Mouse (Mus musculus): Measurements from ENCODE around the gene Olfr839-ps1. TPM values are rescaled to one million over a fixed set of nuclear protein-coding genes. Genes with fewer than 3 reads are reported as not detected.

Gene Olfr839-ps1
- polyA plus RNA-seq (2015; fragmentation: Nextera tagmentation; extraction: Ambion mirVana): not detected in 2 replicates

DNA sequence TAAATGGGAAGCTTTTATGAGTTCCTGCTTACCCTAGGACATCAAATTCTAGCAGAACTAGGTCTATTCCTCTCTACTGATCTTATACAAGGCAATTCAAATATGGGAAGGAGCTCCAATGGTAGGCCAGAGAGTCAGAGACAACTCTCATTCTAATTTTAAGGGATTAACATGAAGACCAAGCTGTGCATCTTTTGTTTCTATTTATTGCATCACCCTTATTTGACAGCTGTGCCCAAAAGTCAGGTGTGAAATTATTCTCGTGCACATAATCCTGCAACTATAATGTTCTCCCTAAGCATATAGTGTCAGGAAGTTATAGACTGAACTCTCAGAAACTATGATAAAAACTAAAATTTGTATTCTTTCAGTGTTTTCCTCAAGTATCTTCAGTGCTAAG lies at the start of gene Olfr839-ps1:
Gene Olfr839-ps1 (minus strand): TSS at position 101 of the 400 bp plus-strand sequence.
- no peaks in the 10 kb centered on the region for H3K27me3 ChIP-seq (ENCODE audit: control insufficient read depth, insufficient read depth, low read length)
- H3K27ac ChIP-seq (replicated peaks): no peak within 1 kb of the TSS
- H3K4me2 ChIP-seq (replicated peaks; ENCODE audit: low read depth): no peak within 1 kb of the TSS
- TF ChIP-seq CTCF (IDR thresholded peaks at IDR 0.05; ENCODE audit: low read depth) (no peak), EP300 (optimal IDR thresholded peaks at IDR 0.05) (no peak)
- H3K4me1 ChIP-seq (replicated peaks; ENCODE audit: control insufficient read depth, insufficient read depth): no peaks in the 10 kb centered on the region
- DNase-seq (ENCODE audit: low spot score) (no peak), ATAC-seq (ENCODE audit: low FRiP score, low TSS enrichment) (no peak)
- H3K36me3 ChIP-seq (ENCODE audit: control insufficient read depth, insufficient read depth, low read length): no peaks in the 10 kb centered on the region
- H3K9me3 ChIP-seq (ENCODE audit: control insufficient read depth, low read length): no peaks in the 10 kb centered on the region
- no peak within 1 kb of the TSS for H3K9ac ChIP-seq (ENCODE audit: low read length)
- 81% methylated on average over 1 of the region's 1 CpGs for WGBS
- H3K4me3 ChIP-seq (ENCODE audit: low read depth, low read length): no peak within 1 kb of the TSS

DNA sequence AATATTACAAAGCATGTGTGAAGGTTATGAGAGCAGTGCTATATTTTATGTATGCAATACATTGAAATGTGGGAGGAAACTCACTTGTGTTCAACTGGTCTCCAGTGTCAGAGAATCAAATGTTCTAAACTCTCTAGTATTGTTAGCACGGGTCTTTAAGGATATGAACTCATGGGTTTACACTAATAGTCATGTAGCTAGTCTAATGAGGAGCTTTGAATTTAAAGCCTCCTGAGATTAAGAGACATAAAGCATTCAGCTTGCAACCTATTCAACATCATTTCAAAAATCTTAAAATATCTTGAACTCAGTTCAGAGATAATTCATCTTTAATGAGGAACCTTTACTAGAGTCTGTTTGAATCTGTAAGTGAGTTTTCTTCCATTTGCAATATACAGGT lies 41.1 kb downstream of the Olfr839-ps1 start, which contains the start of gene Olfr837:
Gene Olfr837 (plus strand): TSS at position 301 of the 400 bp plus-strand sequence.
- H3K4me1 ChIP-seq (replicated peaks; ENCODE audit: control insufficient read depth, insufficient read depth): no peaks in the 10 kb centered on the region
- H3K9ac ChIP-seq (ENCODE audit: low read length): no peak within 1 kb of the TSS
- H3K9me3 ChIP-seq (ENCODE audit: control insufficient read depth, low read length): no peaks in the 10 kb centered on the region
- DNase-seq (ENCODE audit: low spot score): no peak
- no peak within 1 kb of the TSS for H3K4me3 ChIP-seq (ENCODE audit: low read depth, low read length)
- H3K27me3 ChIP-seq (ENCODE audit: control insufficient read depth, insufficient read depth, low read length): no peaks in the 10 kb centered on the region
- TF ChIP-seq CTCF (IDR thresholded peaks at IDR 0.05; ENCODE audit: low read depth) (no peak), EP300 (optimal IDR thresholded peaks at IDR 0.05) (no peak)
- no peaks in the 10 kb centered on the region for H3K36me3 ChIP-seq (ENCODE audit: control insufficient read depth, insufficient read depth, low read length)
- ATAC-seq (ENCODE audit: low FRiP score, low TSS enrichment): no peak
- H3K27ac ChIP-seq (replicated peaks): no peak within 1 kb of the TSS
- H3K4me2 ChIP-seq (replicated peaks; ENCODE audit: low read depth): no peak within 1 kb of the TSS
- 73% methylated on average over 1 of the region's 1 CpGs for WGBS

DNA sequence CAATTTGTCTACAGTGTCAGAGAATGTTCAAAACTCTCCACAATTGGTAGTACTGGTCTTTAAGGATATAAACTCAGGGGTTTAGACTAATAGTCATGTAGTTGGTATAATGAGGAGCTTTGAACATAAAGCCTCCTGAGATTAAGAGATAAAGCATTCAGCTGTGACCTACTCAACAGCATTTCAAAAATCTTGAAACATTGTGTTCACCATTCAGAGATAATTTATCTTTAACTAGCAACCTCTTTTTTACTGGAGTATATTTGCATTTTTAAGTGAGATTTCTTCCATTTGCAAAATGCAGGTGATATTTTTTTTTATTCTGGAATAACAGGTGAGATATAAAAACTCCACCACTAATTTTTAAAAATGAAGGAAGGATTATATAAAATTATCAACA lies 57.0 kb downstream of the Olfr839-ps1 start, which contains the start of gene Olfr836:
Gene Olfr836 (plus strand): TSS at position 301 of the 400 bp plus-strand sequence.
- Histone ChIP-seq H3K4me2 (replicated peaks; ENCODE audit: low read depth) (no peak within 1 kb of the TSS), H3K4me3 (ENCODE audit: low read depth, low read length) (no peak within 1 kb of the TSS), H3K27me3 (ENCODE audit: control insufficient read depth, insufficient read depth, low read length) (no peaks in the 10 kb centered on the region), H3K9ac (ENCODE audit: low read length) (no peak within 1 kb of the TSS), H3K36me3 (ENCODE audit: control insufficient read depth, insufficient read depth, low read length) (no peaks in the 10 kb centered on the region), H3K9me3 (ENCODE audit: control insufficient read depth, low read length) (no peaks in the 10 kb centered on the region), H3K4me1 (replicated peaks; ENCODE audit: control insufficient read depth, insufficient read depth) (no peaks in the 10 kb centered on the region), H3K27ac (replicated peaks) (no peak within 1 kb of the TSS)
- ATAC-seq (ENCODE audit: low FRiP score, low TSS enrichment) (no peak), DNase-seq (ENCODE audit: low spot score) (no peak)
- TF ChIP-seq EP300 (optimal IDR thresholded peaks at IDR 0.05) (no peak), CTCF (IDR thresholded peaks at IDR 0.05; ENCODE audit: low read depth) (no peak)

Other genes starting within 250 kb of the Olfr839-ps1 start
- not detected in 2 replicates for gene Olfr832, start 240.2 kb downstream of the Olfr839-ps1 start, polyA plus RNA-seq (2015; fragmentation: Nextera tagmentation; extraction: Ambion mirVana)
- not detected in 2 replicates for gene Olfr834, start 189.3 kb downstream of the Olfr839-ps1 start, polyA plus RNA-seq (2015; fragmentation: Nextera tagmentation; extraction: Ambion mirVana)
- gene Olfr835, start 144.6 kb downstream of the Olfr839-ps1 start, polyA plus RNA-seq (2015; fragmentation: Nextera tagmentation; extraction: Ambion mirVana): not detected in 2 replicates
- gene Olfr836, start 56.9 kb downstream of the Olfr839-ps1 start, polyA plus RNA-seq (2015; fragmentation: Nextera tagmentation; extraction: Ambion mirVana): not detected in 2 replicates
- gene Olfr837, start 41.0 kb downstream of the Olfr839-ps1 start, polyA plus RNA-seq (2015; fragmentation: Nextera tagmentation; extraction: Ambion mirVana): not detected in 2 replicates
- gene Olfr843, start 74.7 kb upstream of the Olfr839-ps1 start, polyA plus RNA-seq (2015; fragmentation: Nextera tagmentation; extraction: Ambion mirVana): 0.01 TPM in 1 of 2 replicates, not detected in the other
- gene Olfr844, start 139.0 kb upstream of the Olfr839-ps1 start, polyA plus RNA-seq (2015; fragmentation: Nextera tagmentation; extraction: Ambion mirVana): not detected in 2 replicates
- not detected in 2 replicates for gene Olfr845, start 159.1 kb upstream of the Olfr839-ps1 start, polyA plus RNA-seq (2015; fragmentation: Nextera tagmentation; extraction: Ambion mirVana)
- not detected in 2 replicates for gene Olfr846, start 186.7 kb upstream of the Olfr839-ps1 start, polyA plus RNA-seq (2015; fragmentation: Nextera tagmentation; extraction: Ambion mirVana)
- gene Olfr847, start 201.4 kb upstream of the Olfr839-ps1 start, polyA plus RNA-seq (2015; fragmentation: Nextera tagmentation; extraction: Ambion mirVana): not detected in 2 replicates